Mouse (Mus musculus) liver, adult 2 months (tissue): ENCODE data around the gene Fam193b. TPM values are rescaled to one million over a fixed set of nuclear protein-coding genes. Genes with fewer than 3 reads are reported as not detected.
A peak's percentile ranks its signal among the peaks of the same experiment; 100 is the strongest.
"Not testable (repeated sequence)": the region's sequence is repeated elsewhere in the genome, so short reads cannot be mapped to it uniquely, and the experiment has no call there.

ENCODE experiments used
- DNase-seq: peaks from one replicate; pipeline ENCODE4 v3.0.0-alpha.2; 2011; ENCODE audit warnings: low read depth, low spot score; ENCODE audit errors: extremely low read depth
- H3K27ac ChIP-seq: fragments of 200-500 bp; replicated peaks from 2 replicates; pipeline ENCODE4 v1.5.1; 2012; ENCODE audit warnings: low read depth, mild to moderate bottlenecking, control low read depth, inconsistent platforms, low read length; ENCODE audit not compliant: insufficient read depth
- H3K27me3 ChIP-seq: fragments of 200-500 bp; 2 replicates; pipeline ENCODE4 v1.6.1; 2012; ENCODE audit warnings: mild to moderate bottlenecking, moderate library complexity, low read length, inconsistent platforms; ENCODE audit not compliant: control insufficient read depth, insufficient read depth
- H3K36me3 ChIP-seq: fragments of 200-500 bp; 2 replicates; pipeline ENCODE4 v1.6.1; 2012; ENCODE audit warnings: low read length, inconsistent platforms; ENCODE audit not compliant: control insufficient read depth, insufficient read depth
- H3K4me1 ChIP-seq: fragments of 200-500 bp; 2 replicates; pipeline ENCODE4 v1.6.1; 2011; ENCODE audit warnings: low read length; ENCODE audit not compliant: control insufficient read depth, insufficient read depth
- H3K4me3 ChIP-seq: fragments of 200-500 bp; 2 replicates; pipeline ENCODE4 v1.5.1; 2011; ENCODE audit warnings: low read depth, mild to moderate bottlenecking, control low read depth, low read length, moderate library complexity; ENCODE audit not compliant: insufficient read depth
- H3K79me2 ChIP-seq: fragments of 200-500 bp; 2 replicates; pipeline ENCODE4 v1.6.1; 2012; ENCODE audit warnings: inconsistent platforms, mild to moderate bottlenecking, low read length, moderate library complexity; ENCODE audit not compliant: control insufficient read depth, insufficient read depth
- H3K9ac ChIP-seq: fragments of 200-500 bp; 2 replicates; pipeline ENCODE4 v1.6.1; 2012; ENCODE audit warnings: low read depth, mild to moderate bottlenecking, control low read depth, inconsistent platforms, low read length
- CTCF ChIP-seq: fragments of 200-500 bp; IDR thresholded peaks from 2 replicates; pipeline ENCODE4 v1.5.1; 2011; ENCODE audit warnings: low read depth, low read length, control low read depth
- POLR2A ChIP-seq: fragments of 200-500 bp; IDR thresholded peaks from 2 replicates; pipeline ENCODE4 v1.6.1; 2011; ENCODE audit warnings: low read length, control low read depth; ENCODE audit not compliant: insufficient read depth; ENCODE audit errors: extremely low read depth
- WGBS: fragments of 180-500 bp; shearing (Covaris S2); methylation state at CpG from one replicate; pipeline ENCODE4 v1.1.7; 2018; 5-methylcytosine and 5-hydroxymethylcytosine counted together
- polyA plus RNA-seq: library from polyadenylated mRNA; depleted of rRNA; stranded (reverse); fragments of >200 nt; gene quantifications from 2 replicates; pipeline ENCODE4 v1.2.3, GENCODE M21; 2012
- total RNA-seq: library from RNA; depleted of rRNA; stranded (reverse); fragments of >200 nt; gene quantifications from 2 replicates; pipeline ENCODE4 v1.2.3, GENCODE M21; 2014

Gene Fam193b
- total and polyA plus RNA-seq, 2 experiments, result 11.7 to 67.8 TPM

DNA sequence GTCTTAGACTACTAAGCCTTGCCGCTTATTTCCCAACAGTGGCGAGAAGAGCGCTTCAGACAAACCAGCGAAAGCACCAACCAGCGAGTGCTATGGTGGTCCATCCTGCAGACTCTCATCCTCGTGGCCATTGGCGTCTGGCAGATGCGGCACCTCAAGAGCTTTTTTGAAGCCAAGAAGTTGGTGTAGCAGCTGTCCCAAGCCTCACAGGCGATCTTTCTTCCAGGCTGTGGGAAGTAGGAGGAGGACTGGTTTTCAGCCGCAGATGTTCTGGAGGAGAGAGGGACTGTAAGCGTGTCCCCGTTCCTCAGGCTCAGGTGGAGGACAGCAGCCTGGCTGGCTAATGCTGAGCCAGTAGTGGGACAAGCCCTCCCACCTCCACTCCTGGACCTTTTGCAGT, 25.9 kb upstream of the Fam193b start:
- no peaks in the 10 kb centered on the region for H3K27me3 ChIP-seq
- H3K9ac ChIP-seq, result no peak overlapping the region
- H3K79me2 ChIP-seq, result no peaks in the 10 kb centered on the region; the same call in 1 of the 2 replicates
- TF ChIP-seq CTCF, result no peak
- no peak for TF ChIP-seq POLR2A
- peaks cover 18% of the 10 kb centered on the region for H3K36me3 ChIP-seq
- 95% methylated on average over 12 of the region's 12 CpGs for WGBS
- peaks cover 4% of the 10 kb centered on the region; the same call in 1 of the 2 replicates for H3K4me1 ChIP-seq
- H3K27ac ChIP-seq, result no peak overlapping the region
- H3K4me3 ChIP-seq, result no peak overlapping the region
- no peak for DNase-seq

DNA sequence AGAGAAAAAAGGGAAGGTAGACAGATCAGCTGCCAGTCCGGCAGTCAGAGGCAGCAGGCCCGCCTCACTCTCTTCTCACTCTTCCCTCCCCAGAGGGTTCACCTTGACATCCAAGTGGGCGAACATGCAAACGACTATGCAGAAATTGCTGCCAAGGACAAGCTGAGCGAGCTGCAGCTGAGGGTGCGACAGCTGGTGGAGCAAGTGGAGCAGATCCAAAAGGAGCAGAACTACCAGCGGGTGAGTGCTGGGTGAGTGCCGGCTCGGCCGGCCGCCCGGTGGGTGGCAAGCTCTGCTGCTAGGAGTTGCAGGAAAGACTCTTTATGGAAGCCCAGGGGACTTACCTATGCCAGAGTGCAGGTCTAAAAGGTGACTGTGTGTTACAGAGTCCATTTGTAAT, 24.5 kb upstream of the Fam193b start:
- DNase-seq, result no peak
- H3K27me3 ChIP-seq, result no peaks in the 10 kb centered on the region
- no peaks in the 10 kb centered on the region; the same call in 1 of the 2 replicates for H3K79me2 ChIP-seq
- H3K27ac ChIP-seq, result no peak overlapping the region
- TF ChIP-seq POLR2A, result no peak
- TF ChIP-seq CTCF, result no peak
- peaks cover 2% of the 10 kb centered on the region; the same call in 1 of the 2 replicates for H3K4me1 ChIP-seq
- WGBS, result 89% methylated on average over 12 of the region's 12 CpGs
- no peak overlapping the region for H3K9ac ChIP-seq
- H3K36me3 ChIP-seq, result peaks cover 18% of the 10 kb centered on the region
- H3K4me3 ChIP-seq, result no peak overlapping the region

DNA sequence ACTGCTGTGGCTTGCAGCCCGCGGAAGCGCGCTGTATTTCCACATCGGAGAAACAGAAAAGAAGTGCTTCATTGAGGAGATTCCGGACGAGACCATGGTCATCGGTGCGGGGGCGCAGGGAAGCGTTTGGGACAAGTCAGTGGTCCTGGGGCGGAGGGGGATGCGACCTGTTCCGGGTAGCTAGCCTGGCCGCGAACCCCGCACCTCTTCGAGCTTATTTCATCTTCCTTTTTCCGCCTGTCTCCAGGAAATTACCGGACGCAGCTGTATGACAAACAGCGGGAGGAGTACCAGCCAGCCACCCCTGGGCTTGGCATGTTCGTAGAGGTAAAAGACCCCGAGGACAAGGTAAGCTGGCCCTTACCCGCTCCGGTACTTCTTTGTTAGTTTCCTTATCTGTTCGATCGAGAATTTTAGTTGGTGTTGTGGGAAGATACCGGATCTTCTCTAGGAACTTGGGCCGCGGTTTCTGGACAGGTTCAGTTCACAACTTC, 22.4 kb upstream of the Fam193b start:
- Histone ChIP-seq H3K79me2 (no peaks in the 10 kb centered on the region; the same call in 1 of the 2 replicates), H3K36me3 (peaks cover 18% of the 10 kb centered on the region), H3K27ac (peak overlapping the region; percentile 53; the same call in 1 of the 2 replicates), H3K9ac (peak overlapping the region; percentile 83), H3K4me1 (peaks cover 2% of the 10 kb centered on the region; the same call in 1 of the 2 replicates), H3K4me3 (peak overlapping the region; percentile 85), H3K27me3 (no peaks in the 10 kb centered on the region)
- DNase-seq, result peak; percentile 15
- WGBS, result under 1% methylated on average over 31 of the region's 31 CpGs
- TF ChIP-seq POLR2A, result no peak
- TF ChIP-seq CTCF, result no peak

DNA sequence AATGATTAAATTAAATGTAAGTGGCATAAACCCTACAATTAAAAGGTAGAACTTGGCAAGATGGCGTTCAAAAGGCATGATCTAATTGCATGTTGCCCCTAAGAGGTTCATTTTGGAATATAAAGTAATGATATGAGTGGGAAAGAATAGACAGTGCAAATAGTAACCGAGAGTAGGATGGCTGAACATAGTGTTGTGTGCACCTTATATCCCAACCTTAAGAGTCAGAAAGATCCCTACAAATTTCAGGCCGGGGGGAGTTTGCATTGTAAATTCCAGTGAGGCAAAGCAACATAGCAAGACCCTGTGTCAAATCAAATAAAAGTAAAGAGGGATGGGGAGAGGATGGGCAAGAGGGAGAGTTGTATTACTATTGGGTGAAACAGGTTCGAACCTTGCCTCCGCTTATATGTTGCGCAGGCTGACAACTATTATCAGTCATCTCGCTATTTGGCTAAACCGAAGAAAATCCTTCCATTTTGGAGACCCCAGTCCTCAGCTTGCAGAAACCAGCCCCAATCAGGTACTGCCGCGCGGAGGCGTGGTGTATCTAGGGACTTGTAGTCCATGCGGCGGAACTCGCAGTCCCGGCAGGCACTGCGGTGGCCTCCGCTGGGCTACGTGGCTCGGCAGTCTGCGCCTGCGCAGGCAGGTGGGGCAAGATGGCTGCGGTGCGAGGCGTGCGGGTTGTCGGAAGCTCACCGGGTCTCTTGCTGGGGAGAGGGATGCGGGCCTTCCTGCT, 21.8 kb upstream of the Fam193b start:
- Histone ChIP-seq H3K27ac (peak overlapping the region; percentile 53; the same call in 1 of the 2 replicates), H3K4me3 (peak overlapping the region; percentile 85), H3K4me1 (peaks cover 2% of the 10 kb centered on the region; the same call in 1 of the 2 replicates), H3K27me3 (no peaks in the 10 kb centered on the region), H3K36me3 (peaks cover 18% of the 10 kb centered on the region), H3K9ac (peak overlapping the region; percentile 83), H3K79me2 (no peaks in the 10 kb centered on the region; the same call in 1 of the 2 replicates)
- WGBS, result 5% methylated on average over 29 of the region's 29 CpGs
- TF ChIP-seq POLR2A (peak; percentile 93), CTCF (no peak)
- DNase-seq, result peak; percentile 84

DNA sequence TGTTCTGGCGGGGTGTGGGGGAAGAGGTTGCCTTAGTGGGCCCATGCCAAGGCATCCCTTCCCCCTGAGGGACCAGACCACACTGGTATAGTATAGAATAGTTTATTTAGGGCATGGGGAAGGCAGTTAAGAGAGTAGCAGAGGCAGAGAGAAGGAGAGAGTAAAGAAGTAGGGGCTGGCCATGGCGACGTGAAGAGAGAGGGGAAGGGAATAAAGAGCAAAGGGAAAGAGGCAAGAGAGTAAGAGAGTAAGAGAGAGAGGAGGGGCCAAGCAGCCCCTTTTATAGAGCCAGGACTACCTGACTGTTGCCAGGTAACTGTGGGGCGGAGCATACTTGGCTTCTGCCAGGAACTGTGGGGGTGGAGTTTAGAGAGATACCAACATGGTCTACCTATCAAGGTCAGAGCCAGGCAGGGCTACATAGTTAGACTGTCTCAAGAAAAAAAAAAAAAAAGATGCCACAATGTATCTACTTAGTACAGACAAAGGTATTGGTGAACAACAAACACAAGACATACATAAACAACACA, 21.1 kb upstream of the Fam193b start:
- Histone ChIP-seq H3K4me3 (no peak overlapping the region), H3K4me1 (peaks cover 2% of the 10 kb centered on the region; the same call in 1 of the 2 replicates), H3K79me2 (no peaks in the 10 kb centered on the region; the same call in 1 of the 2 replicates), H3K27ac (no peak overlapping the region), H3K36me3 (peaks cover 14% of the 10 kb centered on the region), H3K9ac (no peak overlapping the region), H3K27me3 (no peaks in the 10 kb centered on the region)
- TF ChIP-seq CTCF (no peak), POLR2A (no peak)
- WGBS, result 73% methylated on average over 4 of the region's 4 CpGs
- DNase-seq, result no peak

DNA sequence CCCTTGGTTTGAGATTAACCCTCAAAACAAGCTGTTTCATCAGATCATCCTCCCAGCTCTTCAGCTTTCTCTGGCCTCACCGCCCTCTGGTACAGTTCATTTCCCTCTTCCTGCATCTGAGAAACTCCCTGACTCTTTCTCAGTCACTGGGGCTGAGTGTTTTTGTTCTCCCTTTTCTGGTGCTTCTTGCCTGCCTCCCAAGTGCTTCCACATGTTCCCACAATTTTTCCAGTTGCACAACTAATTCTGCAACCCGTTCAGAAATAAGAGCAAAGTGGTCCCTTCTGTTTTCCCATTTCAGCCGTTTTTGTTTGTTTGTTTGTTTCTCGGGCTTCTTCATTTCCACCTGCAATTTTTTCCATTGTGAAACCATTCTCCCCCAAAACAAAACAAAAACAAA, 7.2 kb upstream of the Fam193b start:
- no peak for DNase-seq
- Histone ChIP-seq H3K9ac (no peak overlapping the region), H3K27me3 (no peaks in the 10 kb centered on the region), H3K36me3 (no peaks in the 10 kb centered on the region), H3K27ac (no peak overlapping the region), H3K4me3 (no peak overlapping the region), H3K4me1 (no peaks in the 10 kb centered on the region), H3K79me2 (no peaks in the 10 kb centered on the region)
- WGBS, result 78% methylated on average over 4 of the region's 4 CpGs
- TF ChIP-seq POLR2A, result no peak
- no peak for TF ChIP-seq CTCF

DNA sequence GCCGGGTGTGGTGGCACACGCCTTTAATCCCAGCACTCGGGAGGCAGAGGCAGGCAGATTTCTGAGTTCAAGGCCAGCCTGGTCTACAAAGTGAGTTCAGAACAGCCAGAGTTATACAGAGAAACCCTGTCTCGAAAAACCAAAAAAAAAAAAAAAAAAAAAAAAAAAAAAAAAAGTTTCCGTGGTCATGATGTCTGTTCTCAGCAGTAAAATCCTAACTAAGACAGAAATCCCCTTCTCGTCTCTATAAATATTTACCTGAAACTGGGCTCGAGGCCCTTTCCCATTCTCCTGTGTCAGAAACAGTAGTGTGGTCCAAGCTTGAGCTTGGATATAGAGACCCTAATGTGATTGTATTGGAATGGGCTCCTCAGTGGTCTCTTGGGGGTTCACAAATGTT, 6.0 kb upstream of the Fam193b start:
- H3K4me1 ChIP-seq, H3K27me3 ChIP-seq, H3K36me3 ChIP-seq, H3K9ac ChIP-seq, H3K4me3 ChIP-seq, H3K79me2 ChIP-seq, H3K27ac ChIP-seq, DNase-seq: not testable (repeated sequence)
- 88% methylated on average over 7 of the region's 7 CpGs for WGBS
